Mouse (Mus musculus) midbrain, embryonic 11.5 days (tissue): ENCODE results near the gene Zbtb25. TPM values are rescaled to one million over a fixed set of nuclear protein-coding genes. Genes with fewer than 3 reads are reported as not detected.

Experiments used
- ATAC-seq: fragments of 200-750 bp; cut with Nextera tagmentation; 2 replicates; pipeline ENCODE4 v1.8.0; 2017; ENCODE audit warnings: moderate TSS enrichment, moderate library complexity; ENCODE audit not compliant: low FRiP score
- DNase-seq: peaks from one replicate; pipeline ENCODE4 v3.0.0; 2015; ENCODE audit warnings: low spot score; ENCODE audit errors: missing footprints
- H3K27ac ChIP-seq: fragments of 300-500 bp; sonication (generic); 2 replicates; pipeline ENCODE4 v1.5.1; 2014; ENCODE audit warnings: low read depth, low read length
- H3K27me3 ChIP-seq: fragments of 300-500 bp; sonication (generic); 2 replicates; pipeline ENCODE4 v1.6.1; 2014; ENCODE audit warnings: mild to moderate bottlenecking, low read length, moderate library complexity, mixed read lengths; ENCODE audit not compliant: control insufficient read depth, insufficient read depth
- H3K36me3 ChIP-seq: fragments of 300-500 bp; sonication (generic); 2 replicates; pipeline ENCODE4 v1.6.1; 2014; ENCODE audit warnings: mild to moderate bottlenecking, low read length, moderate library complexity, mixed read lengths; ENCODE audit not compliant: control insufficient read depth, insufficient read depth
- H3K4me1 ChIP-seq: fragments of 300-500 bp; sonication (generic); 2 replicates; pipeline ENCODE4 v1.6.1; 2014; ENCODE audit warnings: low read length; ENCODE audit not compliant: control insufficient read depth, insufficient read depth
- H3K4me2 ChIP-seq: fragments of 300-500 bp; sonication (generic); 2 replicates; pipeline ENCODE4 v1.6.1; 2014; ENCODE audit warnings: mild to moderate bottlenecking, moderate library complexity
- H3K4me3 ChIP-seq: fragments of 300-500 bp; sonication (generic); 2 replicates; pipeline ENCODE4 v1.5.1; 2014; ENCODE audit warnings: low read depth, low read length
- H3K9ac ChIP-seq: fragments of 300-500 bp; sonication (generic); 2 replicates; pipeline ENCODE4 v1.6.1; 2014; ENCODE audit warnings: low read length
- H3K9me3 ChIP-seq: fragments of 300-500 bp; sonication (generic); 2 replicates; pipeline ENCODE4 v1.6.1; 2016; ENCODE audit warnings: low read length; ENCODE audit not compliant: control insufficient read depth
- WGBS: fragments of 180-500 bp; shearing (Covaris S2); extraction: QIAGEN DNeasy Blood & Tissue Kit; methylation state at CpG from one replicate; pipeline ENCODE4 v1.1.7; 2014; 5-methylcytosine and 5-hydroxymethylcytosine counted together
- polyA plus RNA-seq: library from polyadenylated mRNA; unstranded; fragments of >200 nt; fragmentation: Nextera tagmentation; extraction: Ambion mirVana; gene quantifications from 2 replicates; pipeline ENCODE4 v1.2.1, GENCODE M21; 2014

The Zbtb25 gene
- polyA plus RNA-seq, 1 experiment from 2014 or later, result 20.9 TPM

GRCm38 (mm10) chr12:76366276-76366675 is 3.1 kb downstream of the Zbtb25 start:
- no peak for ATAC-seq
- no peak overlapping the region for H3K27ac ChIP-seq
- H3K4me3 ChIP-seq, result no peak overlapping the region
- DNase-seq, result peak; percentile 67
- no peaks in the 10 kb centered on the region for H3K36me3 ChIP-seq
- no peaks in the 10 kb centered on the region for H3K27me3 ChIP-seq
- H3K4me2 ChIP-seq, result no peak overlapping the region
- 85% methylated on average over 3 of the region's 3 CpGs for WGBS
- peaks cover 14% of the 10 kb centered on the region for H3K4me1 ChIP-seq
- no peak overlapping the region for H3K9ac ChIP-seq
- H3K9me3 ChIP-seq, result no peaks in the 10 kb centered on the region

GRCm38 (mm10) chr12:76362303-76362676 is 7.1 kb downstream of the Zbtb25 start:
- ATAC-seq, result no peak
- H3K9me3 ChIP-seq, result no peaks in the 10 kb centered on the region
- WGBS, result 88% methylated on average over 9 of the region's 9 CpGs

GRCm38 (mm10) chr12:76361405-76362302 is 7.7 kb downstream of the Zbtb25 start:
- Histone ChIP-seq H3K36me3 (no peaks in the 10 kb centered on the region), H3K27me3 (no peaks in the 10 kb centered on the region), H3K9ac (no peak overlapping the region), H3K27ac (no peak overlapping the region), H3K9me3 (no peaks in the 10 kb centered on the region), H3K4me3 (no peak overlapping the region), H3K4me2 (no peak overlapping the region), H3K4me1 (no peaks in the 10 kb centered on the region)
- DNase-seq (peak; percentile 79), ATAC-seq (no peak)
- WGBS, result 73% methylated on average over 9 of the region's 9 CpGs

More at GRCm38 (mm10) chr12:76362303-76362676, 7.1 kb downstream of the Zbtb25 start:
- no peak overlapping the region for H3K4me3 ChIP-seq
- H3K27me3 ChIP-seq, result no peaks in the 10 kb centered on the region
- DNase-seq, result no peak
- H3K4me2 ChIP-seq, result no peak overlapping the region
- no peak overlapping the region for H3K9ac ChIP-seq
- no peak overlapping the region for H3K27ac ChIP-seq
- H3K4me1 ChIP-seq, result peaks cover 3% of the 10 kb centered on the region; the same call in 1 of the 2 replicates
- no peaks in the 10 kb centered on the region for H3K36me3 ChIP-seq

- Histone ChIP-seq H3K27me3 (no peaks in the 10 kb centered on the region), H3K9ac (no peak overlapping the region), H3K36me3 (no peaks in the 10 kb centered on the region), H3K4me1 (no peaks in the 10 kb centered on the region), H3K4me3 (no peak overlapping the region), H3K4me2 (no peak overlapping the region), H3K27ac (no peak overlapping the region), H3K9me3 (no peaks in the 10 kb centered on the region)
- DNase-seq (no peak), ATAC-seq (no peak)
- 44% methylated on average over 1 of the region's 1 CpGs for WGBS
Measured at GRCm38 (mm10) chr12:76360868-76361267, 8.5 kb downstream of the Zbtb25 start.

GRCm38 (mm10) chr12:76349680-76350220 is 19.7 kb downstream of the Zbtb25 start:
- WGBS, result 89% methylated on average over 8 of the region's 8 CpGs
- no peaks in the 10 kb centered on the region for H3K4me1 ChIP-seq
- DNase-seq (peak; percentile 41), ATAC-seq (no peak)
- H3K36me3 ChIP-seq, result no peaks in the 10 kb centered on the region; the same call in none of the 2 replicates
- no peak overlapping the region for H3K4me2 ChIP-seq
- no peaks in the 10 kb centered on the region for H3K9me3 ChIP-seq
- no peak overlapping the region for H3K4me3 ChIP-seq
- no peaks in the 10 kb centered on the region for H3K27me3 ChIP-seq
- H3K27ac ChIP-seq, result no peak overlapping the region
- H3K9ac ChIP-seq, result no peak overlapping the region

GRCm38 (mm10) chr12:76345759-76346455 is 23.5 kb downstream of the Zbtb25 start:
- no peak overlapping the region for H3K4me3 ChIP-seq
- no peak overlapping the region for H3K4me2 ChIP-seq
- 86% methylated on average over 5 of the region's 6 CpGs for WGBS
- DNase-seq (no peak), ATAC-seq (no peak)
- H3K36me3 ChIP-seq, result no peaks in the 10 kb centered on the region; the same call in none of the 2 replicates
- no peaks in the 10 kb centered on the region for H3K27me3 ChIP-seq
- no peaks in the 10 kb centered on the region for H3K4me1 ChIP-seq
- H3K27ac ChIP-seq, result no peak overlapping the region
- H3K9ac ChIP-seq, result no peak overlapping the region
- no peaks in the 10 kb centered on the region for H3K9me3 ChIP-seq

- no peak for ATAC-seq
Measured at GRCm38 (mm10) chr12:76341080-76341479, 28.3 kb downstream of the Zbtb25 start.

GRCm38 (mm10) chr12:76336111-76336965 is 33.1 kb downstream of the Zbtb25 start:
- ATAC-seq, result no peak
- no peak overlapping the region for H3K9ac ChIP-seq
- H3K4me2 ChIP-seq, result no peak overlapping the region
- H3K4me1 ChIP-seq, result no peaks in the 10 kb centered on the region
- no peaks in the 10 kb centered on the region for H3K27me3 ChIP-seq
- H3K36me3 ChIP-seq, result no peaks in the 10 kb centered on the region
- H3K9me3 ChIP-seq, result no peaks in the 10 kb centered on the region
- DNase-seq, result peak; percentile 72
- 83% methylated on average over 17 of the region's 17 CpGs for WGBS
- no peak overlapping the region for H3K27ac ChIP-seq
- no peak overlapping the region for H3K4me3 ChIP-seq

More at GRCm38 (mm10) chr12:76341080-76341479, 28.3 kb downstream of the Zbtb25 start:
- H3K4me3 ChIP-seq, result no peak overlapping the region
- no peak overlapping the region for H3K9ac ChIP-seq
- WGBS, result 13% methylated on average over 4 of the region's 4 CpGs
- H3K27ac ChIP-seq, result no peak overlapping the region
- H3K4me1 ChIP-seq, result no peaks in the 10 kb centered on the region
- no peaks in the 10 kb centered on the region for H3K36me3 ChIP-seq
- H3K4me2 ChIP-seq, result no peak overlapping the region
- no peaks in the 10 kb centered on the region for H3K27me3 ChIP-seq
- DNase-seq, result peak; percentile 96
- H3K9me3 ChIP-seq, result no peaks in the 10 kb centered on the region
